Mouse (Mus musculus) spleen, adult 2 months (tissue): ENCODE data around the gene Ica1. TPM values are rescaled to one million over a fixed set of nuclear protein-coding genes. Genes with fewer than 3 reads are reported as not detected.

ENCODE experiments used
- DNase-seq, 2 experiments: peaks; one replicate each; pipeline versions ENCODE4 v3.0.0 to v3.0.0-alpha.2; 2012 to 2021; ENCODE audit warnings: low spot score in 2 of 2, low read depth in 1 of 2
- H3K27ac ChIP-seq: fragments of 200-500 bp; 2 replicates; pipeline ENCODE4 v1.5.1; 2012; ENCODE audit warnings: low read length, inconsistent platforms; ENCODE audit not compliant: insufficient read depth
- H3K27me3 ChIP-seq: fragments of 200-500 bp; 2 replicates; pipeline ENCODE4 v1.6.1; 2012; ENCODE audit warnings: mild to moderate bottlenecking, moderate library complexity, low read length, inconsistent platforms; ENCODE audit not compliant: control insufficient read depth, insufficient read depth
- H3K36me3 ChIP-seq: fragments of 200-500 bp; 2 replicates; pipeline ENCODE4 v1.6.1; 2012; ENCODE audit warnings: mild to moderate bottlenecking, low read length, inconsistent platforms; ENCODE audit not compliant: control insufficient read depth, insufficient read depth
- H3K4me1 ChIP-seq: fragments of 200-500 bp; 2 replicates; pipeline ENCODE4 v1.6.1; 2011; ENCODE audit warnings: inconsistent platforms; ENCODE audit not compliant: control insufficient read depth, insufficient read depth, insufficient read length
- H3K4me3 ChIP-seq: fragments of 200-500 bp; 2 replicates; pipeline ENCODE4 v1.5.1; 2011; ENCODE audit warnings: mild to moderate bottlenecking, inconsistent platforms; ENCODE audit not compliant: insufficient read depth, insufficient read length; ENCODE audit errors: extremely low read depth
- CTCF ChIP-seq: fragments of 200-500 bp; IDR thresholded peaks from 2 replicates; pipeline ENCODE4 v1.5.1; 2011; ENCODE audit warnings: mild to moderate bottlenecking, inconsistent platforms; ENCODE audit not compliant: insufficient read depth, insufficient read length, insufficient replicate concordance; ENCODE audit errors: extremely low read depth
- POLR2A ChIP-seq: fragments of 200-500 bp; IDR thresholded peaks from 2 replicates; pipeline ENCODE4 v1.6.1; 2011; ENCODE audit warnings: low read depth, low read length, inconsistent platforms
- WGBS: fragments of 180-500 bp; shearing (Covaris S2); methylation state at CpG from one replicate; pipeline ENCODE4 v1.1.7; 2018; 5-methylcytosine and 5-hydroxymethylcytosine counted together
- polyA plus RNA-seq: library from polyadenylated mRNA; depleted of rRNA; stranded (reverse); fragments of >200 nt; gene quantifications from 2 replicates; pipeline ENCODE4 v1.2.3, GENCODE M21; 2012

The Ica1 gene
- polyA plus RNA-seq, 1 experiment = 1.3 TPM

DNA sequence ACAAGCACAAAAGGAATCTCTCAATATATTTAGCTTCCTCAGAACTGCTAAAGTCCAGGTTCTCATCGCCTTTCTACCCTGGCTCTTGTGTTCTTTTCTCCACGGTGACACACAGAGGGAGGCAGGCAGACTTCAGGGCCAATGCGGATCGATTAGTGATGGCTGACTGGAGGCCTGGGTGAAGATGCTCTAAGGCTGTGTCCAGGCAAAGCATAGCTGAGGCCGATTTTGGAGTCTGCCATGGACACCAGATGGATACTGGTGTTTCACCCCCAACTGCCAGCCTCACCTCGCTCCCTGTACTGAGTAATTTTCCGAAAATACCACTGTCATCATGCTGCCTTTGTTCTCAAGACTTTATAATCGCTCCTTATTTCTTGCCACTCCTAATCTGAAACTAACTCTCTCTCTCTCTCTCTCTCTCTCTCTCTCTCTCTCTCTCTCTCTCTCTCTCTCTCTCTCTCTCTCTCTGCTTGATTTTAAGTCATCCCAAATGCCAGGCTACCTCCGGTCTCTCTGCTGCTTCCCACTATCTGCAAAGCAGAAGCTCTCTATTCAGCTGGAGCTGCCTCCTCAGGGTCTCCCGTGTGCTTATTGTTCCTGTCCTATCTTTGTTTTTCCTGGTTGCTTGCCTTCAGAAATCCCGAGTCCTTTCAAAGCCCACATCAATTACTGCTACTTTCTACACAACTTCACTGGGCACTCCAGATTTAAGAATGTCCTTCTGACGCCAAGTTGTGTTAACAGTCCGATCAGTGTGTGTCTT lies 118.9 kb downstream of the Ica1 start:
- DNase-seq = no peak
- H3K36me3 ChIP-seq = no peaks in the 10 kb centered on the region
- no peak for TF ChIP-seq POLR2A
- TF ChIP-seq CTCF = no peak
- H3K4me3 ChIP-seq = no peak overlapping the region
- WGBS = 90% methylated on average over 13 of the region's 13 CpGs
- no peaks in the 10 kb centered on the region for H3K4me1 ChIP-seq
- H3K27me3 ChIP-seq = no peaks in the 10 kb centered on the region
- H3K27ac ChIP-seq = no peak overlapping the region

GRCm38 (mm10) chr6:8658431-8658830 lies 119.9 kb downstream of the Ica1 start:
- Histone ChIP-seq H3K4me1 (no peaks in the 10 kb centered on the region), H3K27me3 (no peaks in the 10 kb centered on the region), H3K36me3 (no peaks in the 10 kb centered on the region), H3K4me3 (no peak overlapping the region), H3K27ac (no peak overlapping the region)
- no peak for TF ChIP-seq POLR2A
- TF ChIP-seq CTCF = no peak
- DNase-seq = no peak
- WGBS = 89% methylated on average over 4 of the region's 4 CpGs

- H3K4me3 ChIP-seq = no peak overlapping the region
- H3K27me3 ChIP-seq = no peaks in the 10 kb centered on the region
- H3K27ac ChIP-seq = no peak overlapping the region
- no peaks in the 10 kb centered on the region for H3K36me3 ChIP-seq
- H3K4me1 ChIP-seq = no peaks in the 10 kb centered on the region
- no peak for DNase-seq
- WGBS = 87% methylated on average over 3 of the region's 3 CpGs
- TF ChIP-seq POLR2A (no peak), CTCF (no peak)
Measured at GRCm38 (mm10) chr6:8657459-8657858, 120.8 kb downstream of the Ica1 start.

DNA sequence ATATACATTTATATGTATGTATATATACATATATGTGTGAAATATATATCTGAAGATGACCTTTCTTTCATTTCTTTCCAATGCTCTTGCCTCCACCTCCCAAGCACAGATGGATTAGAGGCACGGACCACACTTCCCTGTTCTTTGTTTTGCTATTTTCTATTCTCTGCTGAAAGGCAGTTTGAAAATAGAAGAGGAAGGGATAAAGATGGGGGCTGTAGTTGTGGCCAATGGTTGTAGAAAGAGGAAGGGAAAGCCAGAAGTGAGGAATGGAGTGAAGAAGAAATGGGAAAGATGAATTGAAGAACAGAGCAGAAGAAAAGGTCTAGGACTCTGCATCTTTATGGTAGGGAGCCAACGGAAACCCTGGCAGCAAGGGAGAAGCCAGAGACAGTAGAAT lies 122.8 kb downstream of the Ica1 start:
- H3K4me3 ChIP-seq = no peak overlapping the region
- H3K36me3 ChIP-seq = no peaks in the 10 kb centered on the region
- WGBS = 86% methylated on average over 2 of the region's 2 CpGs
- no peak overlapping the region for H3K27ac ChIP-seq
- no peak for DNase-seq
- H3K4me1 ChIP-seq = no peaks in the 10 kb centered on the region
- TF ChIP-seq CTCF (no peak), POLR2A (no peak)
- H3K27me3 ChIP-seq = no peaks in the 10 kb centered on the region

DNA sequence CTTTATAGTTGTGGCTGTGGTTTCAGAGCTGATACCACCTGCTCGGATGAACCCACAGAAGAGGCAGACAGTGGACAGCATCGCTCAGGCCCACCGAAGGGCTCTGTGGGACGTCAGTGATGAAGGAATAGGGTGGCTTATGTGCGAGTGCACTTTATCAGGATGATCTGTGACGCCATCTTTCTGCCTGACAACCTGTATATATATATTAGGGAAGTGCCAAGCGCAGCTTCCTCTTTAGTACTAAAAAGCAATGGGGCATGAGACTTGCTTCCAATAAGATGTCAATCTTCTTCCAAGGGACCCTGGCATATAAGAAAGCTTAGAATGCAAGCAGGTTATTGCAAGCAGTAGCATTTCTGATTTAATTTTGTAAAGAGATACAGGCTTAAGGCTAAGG lies 127.9 kb downstream of the Ica1 start:
- TF ChIP-seq CTCF (no peak), POLR2A (no peak)
- 84% methylated on average over 7 of the region's 7 CpGs for WGBS
- Histone ChIP-seq H3K27me3 (no peaks in the 10 kb centered on the region), H3K4me1 (peaks cover 12% of the 10 kb centered on the region; the same call in 1 of the 2 replicates), H3K36me3 (no peaks in the 10 kb centered on the region), H3K27ac (no peak overlapping the region), H3K4me3 (no peak overlapping the region)
- DNase-seq = no peak

- Histone ChIP-seq H3K27me3 (no peaks in the 10 kb centered on the region), H3K27ac (no peak overlapping the region), H3K36me3 (no peaks in the 10 kb centered on the region), H3K4me3 (no peak overlapping the region), H3K4me1 (peaks cover 12% of the 10 kb centered on the region; the same call in 1 of the 2 replicates)
- WGBS = 86% methylated on average over 4 of the region's 4 CpGs
- TF ChIP-seq CTCF = no peak
- TF ChIP-seq POLR2A = no peak
- DNase-seq = no peak
Measured at GRCm38 (mm10) chr6:8649295-8649865, 128.9 kb downstream of the Ica1 start.
